Mouse (Mus musculus) lung, embryonic 14.5 days (tissue): ENCODE results near the gene Jup. TPM values are rescaled to one million over a fixed set of nuclear protein-coding genes. Genes with fewer than 3 reads are reported as not detected.
"Not testable (repeated sequence)": the region's sequence is repeated elsewhere in the genome, so short reads cannot be mapped to it uniquely, and the experiment has no call there.

Source experiments
- ATAC-seq: fragments of 200-750 bp; cut with Nextera tagmentation; 2 replicates; pipeline ENCODE4 v1.8.0; 2017; ENCODE audit warnings: mild to moderate bottlenecking, moderate TSS enrichment, moderate library complexity; ENCODE audit not compliant: insufficient read depth
- DNase-seq: peaks from one replicate; pipeline ENCODE4 v3.0.0-alpha.2; 2015
- H3K27ac ChIP-seq: fragments of 300-500 bp; sonication (generic); 2 replicates; pipeline ENCODE4 v1.5.1; 2014; ENCODE audit warnings: low read depth, mild to moderate bottlenecking, moderate library complexity
- H3K27me3 ChIP-seq: fragments of 300-500 bp; sonication (generic); 2 replicates; pipeline ENCODE4 v1.6.1; 2014; ENCODE audit warnings: low read length, control low read depth; ENCODE audit not compliant: insufficient read depth
- H3K36me3 ChIP-seq: fragments of 300-500 bp; sonication (generic); 2 replicates; pipeline ENCODE4 v1.6.1; 2014; ENCODE audit warnings: control low read depth; ENCODE audit not compliant: insufficient read depth
- H3K4me1 ChIP-seq: fragments of 300-500 bp; sonication (generic); 2 replicates; pipeline ENCODE4 v1.6.1; 2014; ENCODE audit warnings: antibody characterized with exemption, control low read depth; ENCODE audit not compliant: insufficient read depth
- H3K4me2 ChIP-seq: fragments of 300-500 bp; sonication (generic); 2 replicates; pipeline ENCODE4 v1.6.1; 2014; ENCODE audit warnings: mild to moderate bottlenecking
- H3K4me3 ChIP-seq: fragments of 300-500 bp; sonication (generic); 2 replicates; pipeline ENCODE4 v1.5.1; 2014; ENCODE audit warnings: low read depth, low read length
- H3K9ac ChIP-seq: fragments of 300-500 bp; sonication (generic); 2 replicates; pipeline ENCODE4 v1.6.1; 2014
- H3K9me3 ChIP-seq: fragments of 300-500 bp; sonication (generic); 2 replicates; pipeline ENCODE4 v1.6.1; 2016; ENCODE audit warnings: low read depth, low read length, control low read depth
- CTCF ChIP-seq: IDR thresholded peaks from 2 replicates; pipeline ENCODE4 v1.5.1; 2016; ENCODE audit warnings: antibody characterized with exemption, low read depth
- WGBS: fragments of 180-500 bp; shearing (Covaris S2); extraction: QIAGEN DNeasy Blood & Tissue Kit; methylation state at CpG from one replicate; pipeline ENCODE4 v1.1.7; 2014; 5-methylcytosine and 5-hydroxymethylcytosine counted together
- polyA plus RNA-seq: library from polyadenylated mRNA; unstranded; fragments of >200 nt; fragmentation: Nextera tagmentation; extraction: Ambion mirVana; gene quantifications from 2 replicates; pipeline ENCODE4 v1.2.1, GENCODE M21; 2014

Gene Jup
- polyA plus RNA-seq, 1 experiment from 2014 or later, result 88.3 TPM

DNA sequence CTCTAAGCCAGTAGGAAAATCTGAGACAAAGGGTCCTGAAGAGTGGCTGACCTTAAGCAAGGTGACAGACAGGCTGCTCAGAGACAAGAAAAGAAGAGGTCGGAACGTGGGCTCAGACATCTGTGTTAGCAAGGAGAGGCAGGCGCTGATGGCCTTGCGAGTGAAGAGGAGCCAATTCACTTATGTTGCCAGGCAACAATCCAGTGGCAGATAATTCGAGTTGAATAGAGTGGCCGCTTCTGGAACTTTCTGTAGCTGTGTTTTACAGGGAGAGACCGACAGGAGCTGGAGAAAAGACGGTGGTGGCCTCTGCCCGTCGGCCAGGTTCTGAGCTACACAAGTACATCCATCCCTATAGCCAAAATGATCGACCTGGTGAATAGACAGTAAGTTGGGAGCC is 70.2 kb downstream of the Jup start:
- WGBS, result 51% methylated on average over 11 of the region's 11 CpGs
- no peaks in the 10 kb centered on the region for H3K9me3 ChIP-seq
- no peak overlapping the region for H3K4me3 ChIP-seq

DNA sequence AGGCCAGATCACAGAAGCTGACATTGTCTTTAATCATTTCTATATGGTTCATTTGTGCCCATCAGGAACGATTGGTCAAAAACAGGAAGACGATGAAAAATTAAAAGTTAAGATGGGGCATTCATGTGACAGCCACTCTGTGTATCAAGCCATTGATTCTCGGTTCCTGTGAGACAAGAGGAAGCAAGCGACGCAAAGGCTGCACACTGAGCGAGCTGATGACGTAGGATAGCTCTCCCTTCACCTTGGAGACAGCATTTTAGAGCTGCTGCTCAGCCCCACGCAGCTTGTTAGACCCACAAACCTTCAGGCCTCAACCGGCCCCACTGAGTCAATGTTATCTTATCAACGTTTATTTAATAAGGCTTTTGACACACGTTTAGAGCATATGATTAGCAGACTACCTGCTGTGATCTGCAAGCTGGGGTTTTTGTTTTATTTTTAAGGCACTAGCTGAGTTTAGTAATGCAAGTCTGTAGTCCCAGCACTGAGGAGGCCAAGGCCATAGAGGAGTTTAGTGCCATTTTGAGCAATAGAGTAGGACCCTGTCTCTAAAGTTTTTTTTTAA is 72.4 kb downstream of the Jup start:
- no peaks in the 10 kb centered on the region for H3K4me1 ChIP-seq
- 58% methylated on average over 11 of the region's 11 CpGs for WGBS
- H3K9ac ChIP-seq, result no peak overlapping the region
- no peaks in the 10 kb centered on the region for H3K9me3 ChIP-seq
- H3K4me2 ChIP-seq, result no peak overlapping the region
- TF ChIP-seq CTCF, result no peak
- DNase-seq (no peak), ATAC-seq (no peak)
- H3K27me3 ChIP-seq, result no peaks in the 10 kb centered on the region
- peaks cover 23% of the 10 kb centered on the region for H3K36me3 ChIP-seq
- H3K4me3 ChIP-seq, result no peak overlapping the region
- no peak overlapping the region for H3K27ac ChIP-seq

More for the DNA sequence above, 70.2 kb downstream of the Jup start:
- Histone ChIP-seq H3K27me3 (no peaks in the 10 kb centered on the region), H3K4me2 (no peak overlapping the region), H3K4me1 (no peaks in the 10 kb centered on the region), H3K36me3 (peaks cover 6% of the 10 kb centered on the region), H3K9ac (no peak overlapping the region), H3K27ac (no peak overlapping the region)
- TF ChIP-seq CTCF, result no peak
- DNase-seq (no peak), ATAC-seq (no peak)

DNA sequence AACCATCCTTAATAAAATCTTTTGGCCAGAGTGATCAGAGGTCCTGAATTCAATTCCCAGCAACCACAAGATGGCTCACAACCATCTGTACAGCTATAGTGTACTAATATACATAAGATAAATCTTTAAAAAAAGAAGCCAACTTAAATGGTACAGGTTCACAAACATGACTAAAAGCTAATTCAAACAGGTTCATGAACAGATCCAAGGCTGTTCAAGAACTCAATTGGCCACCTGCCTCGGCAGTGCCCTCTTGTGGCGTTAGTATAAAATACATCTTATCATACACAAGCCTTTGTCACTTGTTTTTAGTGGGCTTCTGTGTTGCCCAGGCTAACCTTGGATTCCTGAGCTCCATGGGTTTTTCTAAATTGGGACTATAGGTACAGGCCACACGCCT is 74.0 kb downstream of the Jup start:
- TF ChIP-seq CTCF, result peak; percentile 77
- H3K4me2 ChIP-seq, result no peak overlapping the region
- H3K4me1 ChIP-seq, result no peaks in the 10 kb centered on the region
- ATAC-seq (no peak), DNase-seq (peak; percentile 83)
- no peaks in the 10 kb centered on the region for H3K9me3 ChIP-seq
- no peak overlapping the region for H3K4me3 ChIP-seq
- 27% methylated on average over 3 of the region's 3 CpGs for whole genome bisulfite sequencing
- H3K36me3 ChIP-seq, result peaks cover 23% of the 10 kb centered on the region
- no peak overlapping the region for H3K9ac ChIP-seq
- no peak overlapping the region for H3K27ac ChIP-seq
- no peaks in the 10 kb centered on the region for H3K27me3 ChIP-seq

DNA sequence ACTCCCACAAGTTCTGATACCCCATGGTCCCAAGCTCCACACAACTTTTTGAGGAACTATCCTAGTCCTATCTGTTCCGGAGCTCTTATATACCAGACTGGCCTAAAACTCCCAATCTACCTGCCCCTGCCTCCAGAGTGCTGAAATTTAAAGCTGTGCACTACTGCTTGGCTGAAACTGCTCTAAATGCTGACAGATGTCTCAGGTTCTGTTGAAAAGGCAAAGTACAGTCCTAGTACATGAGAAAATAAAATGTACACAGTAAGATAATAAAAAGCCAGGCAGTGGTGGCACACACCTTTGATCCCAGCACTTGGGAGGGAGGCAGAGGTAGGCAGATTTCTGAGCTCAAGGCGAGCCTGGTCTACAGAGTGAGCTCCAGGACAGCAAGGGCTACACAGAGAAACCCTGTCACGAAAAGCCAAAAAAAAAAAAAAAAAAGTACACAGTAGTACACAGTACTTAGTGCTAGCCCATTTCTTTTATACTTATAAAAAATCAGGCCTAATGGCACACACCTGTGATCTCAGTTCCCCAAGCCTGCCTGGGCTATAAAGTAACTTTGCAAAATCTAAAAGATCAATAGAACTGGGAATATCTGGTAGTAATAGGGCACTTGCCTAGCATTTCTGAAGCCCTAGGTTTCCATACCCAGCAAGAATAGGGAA is 74.8 kb downstream of the Jup start:
- Histone ChIP-seq H3K9me3 (no peaks in the 10 kb centered on the region), H3K36me3 (peaks cover 23% of the 10 kb centered on the region), H3K4me3 (no peak overlapping the region), H3K4me2 (no peak overlapping the region), H3K4me1 (no peaks in the 10 kb centered on the region), H3K9ac (no peak overlapping the region), H3K27me3 (no peaks in the 10 kb centered on the region), H3K27ac (0 out of 2 replicates have a peak overlapping the region, but pooled peaks have one; percentile 2)
- DNase-seq (no peak), ATAC-seq (no peak)
- no peak for TF ChIP-seq CTCF
- 70% methylated on average over 3 of the region's 3 CpGs for WGBS

DNA sequence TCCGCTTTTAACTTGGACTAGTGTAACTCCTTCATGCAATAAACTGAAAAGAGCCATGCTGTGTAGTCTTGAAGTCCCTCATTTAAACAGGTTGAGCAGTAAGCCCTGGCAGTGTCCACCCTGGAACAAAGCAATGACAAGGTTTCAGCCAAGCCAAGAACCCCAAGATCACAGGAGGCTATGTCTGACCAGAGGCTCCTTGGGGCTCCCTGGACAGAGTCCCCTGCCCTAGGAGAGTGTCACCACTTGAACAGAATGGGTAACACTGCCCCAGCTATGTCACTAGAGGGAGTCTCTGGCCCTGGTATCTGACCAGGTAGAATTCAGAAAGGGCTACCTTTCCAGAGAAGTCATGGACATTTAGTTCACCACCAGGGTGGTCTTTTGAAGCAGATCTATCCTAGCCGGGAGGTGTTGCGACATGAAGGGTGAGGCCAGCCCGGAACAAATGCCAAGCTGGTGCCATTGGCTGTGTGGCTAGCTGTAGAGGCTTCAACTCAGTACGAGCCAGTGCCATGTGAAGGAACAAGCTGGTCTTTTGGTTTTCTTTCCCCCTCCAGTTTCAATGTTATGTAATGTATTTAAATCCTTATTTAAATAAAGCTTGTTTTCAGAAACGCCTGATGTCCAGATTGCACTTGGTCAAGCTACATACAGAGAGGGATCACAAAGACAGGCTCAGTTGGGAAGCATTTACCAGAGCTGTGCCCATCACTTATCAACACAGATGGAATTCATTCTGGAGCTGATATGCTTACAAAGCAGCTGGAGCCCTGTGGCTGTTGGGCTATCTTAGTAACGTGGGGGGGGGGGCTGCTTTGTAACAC is 75.9 kb downstream of the Jup start:
- H3K9ac ChIP-seq, H3K27ac ChIP-seq: not testable (repeated sequence)

DNA sequence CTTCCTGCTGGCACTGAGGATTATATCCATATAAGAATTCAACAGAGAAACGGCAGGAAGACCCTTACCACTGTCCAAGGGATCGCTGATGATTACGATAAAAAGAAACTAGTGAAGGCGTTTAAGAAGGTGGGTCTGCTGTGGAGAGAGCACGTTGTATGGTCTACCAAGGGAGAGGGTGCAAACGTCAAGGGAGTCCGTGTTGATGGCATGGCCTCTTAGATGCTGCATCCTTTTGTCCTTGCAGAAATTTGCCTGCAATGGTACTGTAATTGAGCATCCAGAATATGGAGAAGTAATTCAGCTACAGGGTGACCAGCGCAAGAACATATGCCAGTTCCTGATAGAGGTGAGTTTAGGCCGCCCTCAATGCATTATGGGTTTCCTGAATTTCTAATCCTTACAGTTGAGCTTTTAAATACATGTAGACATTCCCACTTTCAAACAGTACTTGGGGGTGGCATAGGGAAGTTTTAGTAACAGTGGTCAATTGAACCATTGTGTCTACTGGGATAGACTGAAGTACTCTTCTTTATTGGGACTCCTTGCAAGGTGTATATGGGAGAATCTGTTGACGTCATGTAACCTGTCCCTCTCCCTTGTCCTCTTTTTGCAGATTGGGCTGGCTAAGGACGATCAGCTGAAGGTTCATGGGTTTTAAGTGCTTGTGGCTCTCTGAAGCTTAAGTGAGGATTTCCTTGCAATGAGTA is 76.7 kb downstream of the Jup start:
- Histone ChIP-seq H3K4me3 (peak overlapping the region; percentile 76), H3K9ac (peak overlapping the region; percentile 97), H3K4me2 (peak overlapping the region; percentile 83), H3K27ac (peak overlapping the region; percentile 99), H3K36me3 (peaks cover 23% of the 10 kb centered on the region)
- not testable (repeated sequence) for ATAC-seq, H3K9me3 ChIP-seq, H3K27me3 ChIP-seq, H3K4me1 ChIP-seq, DNase-seq
- 15% methylated on average over 11 of the region's 11 CpGs for WGBS

More for the DNA sequence above, 75.9 kb downstream of the Jup start:
- ATAC-seq, H3K4me1 ChIP-seq, DNase-seq, H3K27me3 ChIP-seq, H3K4me2 ChIP-seq, H3K9me3 ChIP-seq: not testable (repeated sequence)
- H3K4me3 ChIP-seq, result peak overlapping the region; percentile 6; the same call in 1 of the 2 replicates
- WGBS, result 75% methylated on average over 7 of the region's 7 CpGs
- peaks cover 23% of the 10 kb centered on the region for H3K36me3 ChIP-seq
